Mouse (Mus musculus) left cerebral cortex, adult 6 months (tissue): ENCODE data around the gene Syt7. TPM values are rescaled to one million over a fixed set of nuclear protein-coding genes. Genes with fewer than 3 reads are reported as not detected.

Experiments
- long read RNA-seq, 2 experiments: library from polyadenylated mRNA; unstranded; transcript quantifications; one replicate each; pipeline ENCODE4 v2.0.0; 2019 to 2020
- polyA plus RNA-seq: library from polyadenylated mRNA; unstranded; fragments of <200 nt; fragmentation: Nextera tagmentation; gene quantifications from 2 replicates; pipeline ENCODE4 v1.2.3, GENCODE M21; 2021

Gene Syt7
- 9.2 and 12.1 TPM in 2 replicates for polyA plus RNA-seq
- long read RNA-seq, experiment 1, partial matches to known transcripts = 15 of 23 reads
- long read RNA-seq, experiment 1, other reads (novel, unspliced or antisense) = 8 of 23 reads
- long read RNA-seq, experiment 2, partial matches to known transcripts = 0 of 35 reads
- long read RNA-seq, experiment 2, other reads (novel, unspliced or antisense) = 35 of 35 reads

DNA sequence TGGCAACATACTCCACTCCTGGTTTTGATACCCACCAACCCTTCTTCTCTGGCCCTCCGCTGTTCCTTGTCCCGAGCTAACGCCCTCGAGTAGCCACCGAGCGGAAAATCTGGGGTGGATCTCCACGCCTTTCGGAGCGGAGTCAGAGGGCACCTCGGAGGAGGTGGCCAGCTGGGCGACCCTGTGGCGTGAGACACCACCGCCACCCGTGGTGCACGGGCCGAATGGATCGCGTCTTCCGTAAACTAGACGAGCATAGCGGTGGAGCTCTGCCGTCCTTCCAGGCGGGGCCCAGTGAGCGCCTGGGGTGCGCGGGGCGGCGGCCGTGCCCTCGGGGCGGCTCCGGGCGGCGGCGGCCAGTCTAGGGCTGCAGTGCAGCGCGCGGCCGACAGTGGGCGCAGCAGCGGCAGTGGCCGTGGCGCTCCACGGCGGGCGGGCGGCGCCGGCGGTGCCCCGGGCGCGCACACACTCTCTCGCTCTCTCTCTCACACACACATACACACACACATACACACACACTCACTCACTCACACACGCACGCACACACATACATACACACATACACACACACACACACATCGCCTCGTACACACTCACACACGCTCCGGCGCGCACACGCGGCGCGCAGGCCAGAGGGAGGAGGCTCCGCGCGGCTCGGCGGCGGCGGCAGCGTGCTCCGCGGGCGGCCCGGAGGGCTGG is at the start of gene Syt7:
Gene Syt7 (plus strand): TSS at position 476 of the 699 bp plus-strand sequence.

DNA sequence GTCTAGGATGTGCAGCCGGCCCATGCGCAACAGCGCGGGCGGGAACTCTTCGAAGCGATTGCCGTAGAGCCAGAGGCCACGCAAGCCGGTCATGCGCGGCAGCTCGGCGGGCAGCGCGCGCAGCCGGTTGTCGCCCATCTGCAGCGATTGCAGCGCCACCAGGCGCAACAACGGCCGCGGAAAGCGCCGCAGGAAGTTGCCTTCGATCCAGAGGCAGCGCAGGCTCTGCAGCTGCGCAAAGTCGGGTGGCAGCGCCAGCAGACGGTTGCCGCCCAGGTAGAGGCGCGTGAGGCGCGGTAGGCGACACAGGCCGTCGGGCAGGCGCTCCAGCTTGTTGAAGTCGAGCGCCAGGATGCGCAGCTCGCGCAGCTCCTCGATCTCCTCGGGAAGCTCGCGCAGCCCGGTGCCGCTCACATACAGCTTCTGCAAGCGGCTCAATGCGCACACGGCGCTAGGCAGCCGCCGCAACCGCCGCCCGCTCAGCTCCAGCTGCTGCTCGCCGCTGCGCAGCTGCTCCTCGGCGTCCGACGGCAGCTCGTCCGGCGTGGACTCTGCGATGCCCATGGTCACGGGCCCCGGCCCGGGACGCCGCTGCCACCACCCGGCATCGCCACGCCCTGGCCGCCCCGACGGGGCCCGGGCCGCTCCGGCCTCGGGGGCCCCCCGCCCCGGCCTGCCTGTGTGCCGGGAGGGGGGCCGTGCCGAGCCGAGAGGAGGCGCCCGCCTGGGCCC is 68.0 kb downstream of the Syt7 start, which contains the start of gene Lrrc10b:
Gene Lrrc10b (minus strand): TSS at position 722 of the 732 bp plus-strand sequence.

DNA sequence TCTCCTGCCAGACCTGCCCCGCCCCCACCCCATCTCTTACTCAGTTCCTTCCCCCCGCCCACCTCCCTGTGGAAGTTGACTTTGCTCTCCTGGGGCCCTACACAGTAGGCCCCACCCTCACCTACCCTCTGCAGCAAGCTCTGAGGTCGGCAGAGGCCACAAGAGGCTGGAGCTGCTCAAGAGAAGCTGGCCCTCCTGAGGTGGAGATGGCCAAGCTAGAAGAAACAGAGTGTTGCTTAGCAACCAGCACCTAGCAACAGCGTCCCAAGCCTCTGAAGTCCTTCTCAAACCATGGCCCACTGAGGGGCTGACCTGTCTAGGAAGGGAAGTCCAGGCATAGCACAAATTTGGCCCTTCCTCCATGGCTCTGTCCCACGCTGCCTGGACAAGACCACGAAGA is 93.8 kb downstream of the Syt7 start, which contains the start of gene Ppp1r32:
Gene Ppp1r32 (minus strand): TSS at position 226 of the 400 bp plus-strand sequence.

Other genes with a start within 250 kb of the Syt7 start
- 148 and 175 TPM in 2 replicates for gene Fads1, start 206.2 kb upstream of the Syt7 start, polyA plus RNA-seq
- 396 and 417 TPM in 2 replicates for gene Tmem258, start 185.1 kb upstream of the Syt7 start, polyA plus RNA-seq
- 15.6 and 21.1 TPM in 2 replicates for gene Fen1, start 184.9 kb upstream of the Syt7 start, polyA plus RNA-seq
- 2.4 and 5.1 TPM in 2 replicates for gene Myrf, start 148.3 kb upstream of the Syt7 start, polyA plus RNA-seq
- 23.7 and 46.8 TPM in 2 replicates for gene Dagla, start 84.2 kb upstream of the Syt7 start, polyA plus RNA-seq
- gene Lrrc10b, start 68.4 kb downstream of the Syt7 start, polyA plus RNA-seq = 2.9 and 3.6 TPM in 2 replicates
- gene Ppp1r32, start 93.8 kb downstream of the Syt7 start, polyA plus RNA-seq = 0.77 and 0.99 TPM in 2 replicates
- 8.3 and 20.8 TPM in 2 replicates for gene Cpsf7, start 136.2 kb downstream of the Syt7 start, polyA plus RNA-seq
- gene Sdhaf2, start 137.1 kb downstream of the Syt7 start, polyA plus RNA-seq = 65.6 and 71.1 TPM in 2 replicates
- 16.5 and 18.8 TPM in 2 replicates for gene Tmem216, start 167.1 kb downstream of the Syt7 start, polyA plus RNA-seq
- 20.8 and 21.5 TPM in 2 replicates for gene Cyb561a3, start 188.1 kb downstream of the Syt7 start, polyA plus RNA-seq
- gene Tmem138, start 188.3 kb downstream of the Syt7 start, polyA plus RNA-seq = 16.4 and 16.5 TPM in 2 replicates
- 49.1 and 60.4 TPM in 2 replicates for gene Ddb1, start 216.2 kb downstream of the Syt7 start, polyA plus RNA-seq
- 1.7 and 5.6 TPM in 2 replicates for gene Tkfc, start 216.6 kb downstream of the Syt7 start, polyA plus RNA-seq
- gene Vwce, start 245.1 kb downstream of the Syt7 start, polyA plus RNA-seq = 0.48 TPM in 1 of 2 replicates, not detected in the other